Mouse (Mus musculus) olfactory bulb, adult 2 months (tissue): ENCODE measurements around the gene Msrb3.
A peak's percentile ranks its signal among the peaks of the same experiment; 100 is the strongest.

Experiments
- CTCF ChIP-seq: fragments of 200-500 bp; IDR thresholded peaks from 2 replicates; pipeline ENCODE4 v1.5.1; 2012; ENCODE audit warnings: low read depth, mild to moderate bottlenecking, low read length, moderate library complexity; ENCODE audit not compliant: insufficient read depth
- POLR2A ChIP-seq: fragments of 200-500 bp; IDR thresholded peaks from 2 replicates; pipeline ENCODE4 v1.6.1; 2012; ENCODE audit warnings: mild to moderate bottlenecking, low read depth, low read length, moderate library complexity; ENCODE audit not compliant: insufficient read depth

DNA sequence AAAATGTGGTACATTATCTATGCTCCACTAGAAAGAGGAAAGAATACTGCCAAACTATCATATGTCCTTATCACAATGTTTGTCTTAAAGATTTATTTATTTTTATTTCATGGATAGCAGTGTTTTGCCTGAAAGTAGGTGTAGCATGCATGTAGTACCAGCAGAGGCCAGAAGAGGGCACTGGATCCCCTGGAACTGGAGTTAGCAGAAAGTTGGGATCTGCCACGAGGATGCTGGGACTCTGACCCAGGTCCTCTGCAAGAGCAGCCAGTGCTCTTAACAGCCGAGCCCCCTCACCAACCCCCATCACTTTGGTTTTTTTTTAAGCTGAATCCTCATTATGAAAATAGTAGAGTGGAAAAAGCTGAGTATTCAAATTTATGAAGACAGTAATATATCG is 37.7 kb downstream of the Msrb3 start:
- TF ChIP-seq POLR2A (no peak), CTCF (0 out of 2 replicates have a peak, but pooled peaks have one; percentile 27)
